Mouse (Mus musculus): ENCODE data around the gene Etv5. TPM values are rescaled to one million over a fixed set of nuclear protein-coding genes. Genes with fewer than 3 reads are reported as not detected.

Gene Etv5
- total RNA-seq, 4 experiments from 2014 or later = 26.9 to 38.9 (median 29.8) TPM

DNA sequence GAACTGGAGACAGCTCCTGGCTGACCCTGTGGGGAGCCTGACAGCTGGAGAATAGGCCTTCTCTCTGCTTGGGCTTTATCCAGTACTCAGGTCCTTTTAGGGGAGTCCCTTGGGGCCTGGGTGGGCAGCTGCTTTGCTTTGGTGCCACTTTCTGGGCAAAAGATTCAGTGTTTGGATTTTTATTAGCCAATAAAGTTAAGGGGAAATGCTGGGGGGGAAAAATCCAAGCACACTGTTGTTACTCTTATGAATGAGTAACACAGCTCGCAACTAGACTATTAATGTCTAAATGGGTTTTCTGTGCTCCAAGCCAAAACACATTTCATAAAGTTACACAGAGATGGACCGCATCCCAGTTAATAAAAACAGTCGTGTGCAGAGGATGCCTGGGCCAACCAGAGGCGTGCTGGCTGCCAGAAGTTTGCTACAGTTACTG is 98.3 kb downstream of the Etv5 start:
- no peak for DNase-seq

DNA sequence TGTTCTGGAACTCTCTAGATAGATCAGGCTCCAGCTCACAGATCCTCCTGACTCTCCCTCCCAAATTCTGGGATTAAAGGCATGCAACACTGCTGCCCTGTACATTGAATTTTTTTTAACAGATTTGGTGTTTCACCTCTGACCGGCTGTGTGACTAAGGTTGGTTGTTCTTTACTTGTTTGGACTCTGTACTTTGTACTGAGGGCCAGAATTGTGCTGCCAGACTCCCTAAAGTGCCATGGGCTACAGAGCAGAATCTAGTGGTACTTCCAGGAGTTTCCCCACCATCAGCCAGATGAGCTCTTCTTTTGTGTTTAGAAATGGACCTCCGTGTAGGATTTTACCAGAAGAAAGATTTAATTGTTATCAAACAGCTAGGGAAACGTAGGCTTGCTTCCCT is 103.7 kb downstream of the Etv5 start:
- no peak for DNase-seq

Other genes with a start within 250 kb of the Etv5 start
- gene Tra2b, start 173.7 kb downstream of the Etv5 start, total RNA-seq (2022) = 100 to 1,000 TPM in 1 of 4 experiments, 10 to 100 TPM in 3; 73.5 to 118 (median 95.5) TPM
- gene Dgkg, start 217.5 kb upstream of the Etv5 start, total RNA-seq (2022) = 1 to 10 TPM; 3.3 to 6.6 (median 5.2) TPM

Data from adrenal gland, adult 8-10 months (tissue).